Comparison of ENCODE assay signal across 5 mouse cellular contexts in the genomic region with DNA sequence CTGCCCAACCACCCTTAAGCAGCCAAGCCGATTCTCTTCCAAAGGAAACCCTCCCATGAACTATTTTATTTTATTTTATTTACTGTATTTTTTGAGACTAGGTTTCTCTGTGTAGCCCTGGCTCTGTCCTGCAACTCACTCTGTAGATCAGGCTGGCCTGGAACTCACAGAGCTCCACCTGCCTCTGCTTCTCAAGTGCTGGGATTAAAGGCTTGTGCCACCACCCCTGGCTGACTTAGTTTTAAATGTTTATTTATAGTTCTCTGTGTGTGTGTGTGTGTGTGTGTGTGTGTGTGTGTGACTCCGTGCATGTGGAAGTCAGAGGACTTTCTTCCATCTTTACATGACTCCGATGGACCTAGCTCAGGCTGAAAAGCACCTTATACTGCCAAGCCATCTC.
"Had no signal": no experiment of that assay in that cellular context is flagged by ENCODE, and none has a peak within 500 bp of the region (broad histone marks: within the 10 kb centered on the region; RNA-seq: fewer than 3 reads in every experiment).

No protein-coding gene starts in this region.

- H3K9ac ChIP-seq: lung, embryonic 14.5 days; midbrain, embryonic 12.5 days; neural tube, embryonic 12.5 days had no signal

- H3K36me3 ChIP-seq: midbrain, embryonic 10.5 days; midbrain, embryonic 12.5 days; neural tube, embryonic 12.5 days had no signal

- ATAC-seq: midbrain, embryonic 16.5 days had no signal

- H3K4me2 ChIP-seq: lung, embryonic 14.5 days; midbrain, embryonic 12.5 days; neural tube, embryonic 12.5 days had no signal

- H3K4me3 ChIP-seq: midbrain, embryonic 10.5 days; midbrain, embryonic 12.5 days; neural tube, embryonic 12.5 days had no signal

- H3K27me3 ChIP-seq: midbrain, embryonic 12.5 days; neural tube, embryonic 12.5 days had no signal

- H3K27ac ChIP-seq: midbrain, embryonic 10.5 days; midbrain, embryonic 12.5 days; neural tube, embryonic 12.5 days had no signal

- H3K9me3 ChIP-seq: neural tube, embryonic 12.5 days had no signal
